Mouse (Mus musculus) liver, embryonic 11.5 days (tissue): ENCODE measurements at regions not wholly inside any gene's neighbourhood (a gene's known extent, or its start where the extent isn't known, plus 50 kb on each side); places are given as distances from the start of the nearest gene placed in this dataset.
A peak's percentile ranks its signal among the peaks of the same experiment; 100 is the strongest.

Experiments
- ATAC-seq: fragments of 200-750 bp; cut with Nextera tagmentation; replicated peaks from 2 replicates; pipeline ENCODE4 v1.8.0; 2017; ENCODE audit warnings: moderate number of reproducible peaks, mild to moderate bottlenecking, moderate TSS enrichment, moderate library complexity; ENCODE audit not compliant: low FRiP score
- DNase-seq: peaks from one replicate; pipeline ENCODE4 v3.0.0-alpha.2; 2017; ENCODE audit warnings: low spot score
- H3K27ac ChIP-seq: fragments of 300-500 bp; sonication (generic); 2 replicates; pipeline ENCODE4 v1.5.1; 2014; ENCODE audit warnings: mild to moderate bottlenecking, low read depth, low read length, control low read depth
- H3K27me3 ChIP-seq: fragments of 300-500 bp; sonication (generic); replicated peaks from 2 replicates; pipeline ENCODE4 v1.6.1; 2014; ENCODE audit warnings: low read length, mixed read lengths; ENCODE audit not compliant: control insufficient read depth, insufficient read depth
- H3K36me3 ChIP-seq: fragments of 300-500 bp; sonication (generic); 2 replicates; pipeline ENCODE4 v1.6.1; 2014; ENCODE audit warnings: mild to moderate bottlenecking, low read length, moderate library complexity, mixed read lengths; ENCODE audit not compliant: control insufficient read depth, insufficient read depth
- H3K4me1 ChIP-seq: fragments of 300-500 bp; sonication (generic); replicated peaks from 2 replicates; pipeline ENCODE4 v1.6.1; 2014; ENCODE audit warnings: low read length, mixed read lengths; ENCODE audit not compliant: control insufficient read depth, insufficient read depth
- H3K4me2 ChIP-seq: fragments of 300-500 bp; sonication (generic); 2 replicates; pipeline ENCODE4 v1.6.1; 2014; ENCODE audit warnings: mild to moderate bottlenecking, control low read depth, moderate library complexity
- H3K4me3 ChIP-seq: fragments of 300-500 bp; sonication (generic); 2 replicates; pipeline ENCODE4 v1.5.1; 2014; ENCODE audit warnings: low read depth, low read length, control low read depth
- H3K9ac ChIP-seq: fragments of 300-500 bp; sonication (generic); 2 replicates; pipeline ENCODE4 v1.6.1; 2014; ENCODE audit warnings: low read depth, low read length, control low read depth
- H3K9me3 ChIP-seq: fragments of 300-500 bp; sonication (generic); 2 replicates; pipeline ENCODE4 v1.6.1; 2016; ENCODE audit warnings: low read length, inconsistent platforms, mixed read lengths; ENCODE audit not compliant: control insufficient read depth
- WGBS: fragments of 180-500 bp; shearing (Covaris S2); extraction: QIAGEN DNeasy Blood & Tissue Kit; methylation state at CpG from one replicate; pipeline ENCODE4 v1.1.7; 2014; 5-methylcytosine and 5-hydroxymethylcytosine counted together

DNA sequence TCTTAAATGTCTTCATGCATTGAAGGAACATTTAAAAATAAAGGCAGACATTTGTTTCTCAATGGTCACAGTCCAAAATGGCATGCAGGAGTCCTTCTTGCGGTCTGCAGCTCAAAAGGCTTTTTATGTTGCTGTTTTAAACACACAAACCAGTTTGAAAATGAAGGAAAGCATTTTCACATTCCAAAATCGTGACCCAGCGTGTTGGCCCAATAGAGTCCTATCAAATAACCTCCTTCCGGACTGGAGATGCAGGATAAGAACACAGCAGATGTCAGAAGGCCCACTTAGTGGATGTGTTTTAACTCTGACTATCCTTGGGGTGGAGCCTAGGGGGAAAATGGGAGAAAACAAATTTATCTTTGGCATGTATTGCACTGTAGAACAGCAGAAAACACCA, 263.4 kb upstream of the Pik3r1 start:
- Histone ChIP-seq H3K27ac (no peak overlapping the region), H3K9me3 (no peaks in the 10 kb centered on the region), H3K36me3 (no peaks in the 10 kb centered on the region), H3K4me3 (no peak overlapping the region), H3K4me2 (no peak overlapping the region), H3K27me3 (no peaks in the 10 kb centered on the region), H3K9ac (no peak overlapping the region), H3K4me1 (no peaks in the 10 kb centered on the region)
- WGBS: 82% methylated on average over 4 of the region's 4 CpGs
- ATAC-seq (no peak), DNase-seq (no peak)

- 56% methylated on average over 4 of the region's 4 CpGs for WGBS
- H3K4me3 ChIP-seq: no peak overlapping the region
- H3K36me3 ChIP-seq: no peaks in the 10 kb centered on the region
- no peak overlapping the region for H3K4me2 ChIP-seq
- H3K4me1 ChIP-seq: no peaks in the 10 kb centered on the region
- no peak overlapping the region for H3K27ac ChIP-seq
- no peak for DNase-seq
- H3K9me3 ChIP-seq: no peaks in the 10 kb centered on the region
- H3K9ac ChIP-seq: no peak overlapping the region
- ATAC-seq: no peak
- no peaks in the 10 kb centered on the region for H3K27me3 ChIP-seq
These were observed 266.5 kb upstream of the Pik3r1 start for GRCm38 (mm10) chr13:102034484-102034883.

- Histone ChIP-seq H3K4me1 (no peaks in the 10 kb centered on the region), H3K9me3 (no peaks in the 10 kb centered on the region), H3K9ac (no peak overlapping the region), H3K36me3 (no peaks in the 10 kb centered on the region), H3K27ac (no peak overlapping the region), H3K27me3 (no peaks in the 10 kb centered on the region), H3K4me2 (no peak overlapping the region), H3K4me3 (no peak overlapping the region)
- DNase-seq (no peak), ATAC-seq (no peak)
- 75% methylated on average over 5 of the region's 5 CpGs for WGBS
These were observed 268.0 kb upstream of the Pik3r1 start for GRCm38 (mm10) chr13:102036001-102036400.

GRCm38 (mm10) chr13:102036819-102037624, 269.0 kb upstream of the Pik3r1 start:
- Histone ChIP-seq H3K4me2 (no peak overlapping the region), H3K27me3 (no peaks in the 10 kb centered on the region), H3K27ac (no peak overlapping the region), H3K4me3 (no peak overlapping the region), H3K9me3 (no peaks in the 10 kb centered on the region), H3K36me3 (no peaks in the 10 kb centered on the region), H3K4me1 (no peaks in the 10 kb centered on the region), H3K9ac (no peak overlapping the region)
- WGBS: 72% methylated on average over 7 of the region's 7 CpGs
- ATAC-seq (no peak; the same call in 1 of the 2 replicates), DNase-seq (no peak)

DNA sequence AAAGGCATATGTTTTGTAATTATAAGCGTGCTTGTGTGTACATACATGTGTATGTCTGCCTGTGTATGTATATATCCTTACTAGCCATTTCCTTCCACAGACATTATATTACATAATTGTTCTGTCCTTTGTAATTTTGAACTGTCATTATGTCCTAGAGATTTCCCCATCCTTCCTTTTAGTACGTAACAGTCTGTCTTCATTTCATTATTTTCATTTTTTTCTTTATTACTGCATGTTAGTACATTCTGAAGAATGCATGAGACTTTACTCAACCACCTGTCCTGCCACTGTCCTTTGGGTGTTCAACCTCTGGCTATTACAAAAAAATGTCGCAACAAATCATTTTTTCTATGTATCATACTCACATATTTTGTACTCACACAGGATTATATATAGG, 292.2 kb upstream of the Pik3r1 start:
- ATAC-seq (no peak), DNase-seq (no peak)
- Histone ChIP-seq H3K27me3 (no peaks in the 10 kb centered on the region), H3K9me3 (no peaks in the 10 kb centered on the region), H3K36me3 (no peaks in the 10 kb centered on the region), H3K9ac (no peak overlapping the region), H3K27ac (no peak overlapping the region), H3K4me2 (no peak overlapping the region), H3K4me1 (peaks cover 9% of the 10 kb centered on the region), H3K4me3 (no peak overlapping the region)
- 87% methylated on average over 3 of the region's 3 CpGs for WGBS

DNA sequence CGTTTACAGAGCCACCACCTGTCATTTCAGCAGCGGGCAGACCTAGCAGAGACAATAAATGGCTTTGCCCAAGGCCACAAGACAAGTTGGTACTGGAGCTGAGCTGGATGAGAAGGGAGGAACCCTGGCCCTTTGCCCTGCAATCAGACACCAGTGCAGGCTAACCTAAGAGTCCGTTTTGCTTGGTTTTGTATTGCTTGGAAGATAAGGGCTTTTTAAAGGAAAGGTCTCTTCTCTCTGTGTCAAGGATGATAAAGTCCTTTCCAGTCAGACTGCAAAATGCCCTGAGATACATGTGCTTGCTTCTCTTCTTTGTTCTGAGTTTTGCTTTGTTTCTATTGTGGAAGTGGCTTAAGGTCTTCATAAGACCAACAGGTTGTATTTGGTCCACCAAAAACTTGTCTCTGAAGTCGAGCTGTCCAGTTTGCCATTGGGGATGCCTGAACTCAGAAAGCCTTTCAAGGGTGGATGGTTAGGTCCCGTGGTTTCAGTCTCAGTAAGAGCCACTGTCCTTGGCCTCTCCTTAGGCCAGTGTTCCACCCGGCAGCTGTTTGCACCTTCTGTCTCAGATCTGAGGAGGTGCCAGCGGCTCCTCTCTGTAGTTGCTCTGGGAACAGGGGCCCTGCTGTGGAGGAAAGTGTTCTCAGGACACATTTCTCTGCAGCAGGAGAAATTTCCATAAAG, 296.7 kb upstream of the Pik3r1 start:
- Histone ChIP-seq H3K9ac (no peak overlapping the region), H3K27me3 (no peaks in the 10 kb centered on the region), H3K4me1 (peaks cover 11% of the 10 kb centered on the region), H3K4me2 (no peak overlapping the region), H3K9me3 (no peaks in the 10 kb centered on the region), H3K4me3 (no peak overlapping the region), H3K27ac (no peak overlapping the region), H3K36me3 (no peaks in the 10 kb centered on the region)
- ATAC-seq: peak; percentile 77
- 25% methylated on average over 7 of the region's 7 CpGs for WGBS
- no peak for DNase-seq

GRCm38 (mm10) chr13:102065274-102065640, 297.2 kb upstream of the Pik3r1 start:
- H3K4me1 ChIP-seq: peaks cover 11% of the 10 kb centered on the region
- no peaks in the 10 kb centered on the region for H3K36me3 ChIP-seq
- 72% methylated on average over 5 of the region's 5 CpGs for WGBS
- no peak overlapping the region for H3K27ac ChIP-seq
- H3K9ac ChIP-seq: no peak overlapping the region
- no peak overlapping the region for H3K4me3 ChIP-seq
- H3K27me3 ChIP-seq: no peaks in the 10 kb centered on the region
- H3K9me3 ChIP-seq: no peaks in the 10 kb centered on the region
- ATAC-seq (no peak), DNase-seq (no peak)
- no peak overlapping the region for H3K4me2 ChIP-seq

- Histone ChIP-seq H3K36me3 (no peaks in the 10 kb centered on the region), H3K27ac (no peak overlapping the region), H3K27me3 (no peaks in the 10 kb centered on the region), H3K9ac (no peak overlapping the region), H3K4me1 (peaks cover 11% of the 10 kb centered on the region), H3K9me3 (no peaks in the 10 kb centered on the region), H3K4me3 (no peak overlapping the region), H3K4me2 (no peak overlapping the region)
- no peak for ATAC-seq
- DNase-seq: no peak
- WGBS: 70% methylated on average over 5 of the region's 5 CpGs
These were observed 297.8 kb upstream of the Pik3r1 start for GRCm38 (mm10) chr13:102065796-102066195.

DNA sequence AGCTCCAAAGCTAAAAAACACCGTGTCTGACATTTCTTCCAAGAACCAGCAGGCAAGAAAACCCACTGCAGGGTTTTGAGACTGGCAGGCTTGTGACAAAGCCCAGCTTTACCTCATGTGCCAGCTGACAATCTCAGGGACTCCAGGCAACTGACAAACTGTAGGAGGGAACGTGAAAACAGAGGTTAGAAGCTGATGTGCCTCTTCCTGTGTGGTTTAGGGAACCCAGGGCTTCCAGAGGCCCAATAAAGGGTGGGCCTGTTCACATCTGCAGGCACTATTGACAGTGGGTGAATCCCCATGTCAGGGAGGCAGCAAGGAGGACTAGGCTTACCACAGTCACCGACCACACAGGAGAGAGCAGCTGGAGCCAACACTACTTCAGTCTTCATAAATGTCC, 302.7 kb upstream of the Pik3r1 start:
- Histone ChIP-seq H3K27ac (no peak overlapping the region), H3K4me3 (no peak overlapping the region), H3K9me3 (no peaks in the 10 kb centered on the region), H3K4me2 (no peak overlapping the region), H3K36me3 (no peaks in the 10 kb centered on the region), H3K4me1 (no peaks in the 10 kb centered on the region), H3K27me3 (no peaks in the 10 kb centered on the region), H3K9ac (no peak overlapping the region)
- ATAC-seq: peak; percentile 47; the same call in 1 of the 2 replicates
- 35% methylated on average over 3 of the region's 3 CpGs for WGBS
- no peak for DNase-seq
